Mouse (Mus musculus) forebrain, embryonic 16.5 days (tissue): ENCODE data around the gene Zfp446. TPM values are rescaled to one million over a fixed set of nuclear protein-coding genes. Genes with fewer than 3 reads are reported as not detected.

Experiments
- ATAC-seq: fragments of 200-750 bp; cut with Nextera tagmentation; 2 replicates; pipeline ENCODE4 v1.8.0; 2017; ENCODE audit warnings: mild to moderate bottlenecking, moderate library complexity
- H3K27ac ChIP-seq: fragments of 300-500 bp; sonication (generic); 2 replicates; pipeline ENCODE4 v1.5.1; 2014; ENCODE audit warnings: low read length, control low read depth
- H3K27me3 ChIP-seq: fragments of 300-500 bp; sonication (generic); replicated peaks from 2 replicates; pipeline ENCODE4 v1.6.1; 2014; ENCODE audit warnings: low read length; ENCODE audit not compliant: control insufficient read depth, insufficient read depth
- H3K36me3 ChIP-seq: fragments of 300-500 bp; sonication (generic); 2 replicates; pipeline ENCODE4 v1.6.1; 2014; ENCODE audit not compliant: control insufficient read depth, insufficient read depth
- H3K4me1 ChIP-seq: fragments of 300-500 bp; sonication (generic); replicated peaks from 2 replicates; pipeline ENCODE4 v1.6.1; 2014; ENCODE audit warnings: low read length; ENCODE audit not compliant: control insufficient read depth, insufficient read depth
- H3K4me2 ChIP-seq: fragments of 300-500 bp; sonication (generic); 2 replicates; pipeline ENCODE4 v1.6.1; 2014; ENCODE audit warnings: mild to moderate bottlenecking, low read length, control low read depth
- H3K4me3 ChIP-seq: fragments of 300-500 bp; sonication (generic); replicated peaks from 2 replicates; pipeline ENCODE4 v1.5.1; 2014; ENCODE audit warnings: mild to moderate bottlenecking, low read length, control low read depth
- H3K9ac ChIP-seq: fragments of 300-500 bp; sonication (generic); replicated peaks from 2 replicates; pipeline ENCODE4 v1.6.1; 2014; ENCODE audit warnings: low read depth, low read length, control low read depth
- H3K9me3 ChIP-seq: fragments of 300-500 bp; sonication (generic); 2 replicates; pipeline ENCODE4 v1.6.1; 2016; ENCODE audit warnings: low read length; ENCODE audit not compliant: control insufficient read depth
- WGBS: fragments of 180-500 bp; shearing (Covaris S2); extraction: QIAGEN DNeasy Blood & Tissue Kit; methylation state at CpG from one replicate; pipeline ENCODE4 v1.1.7; 2014; 5-methylcytosine and 5-hydroxymethylcytosine counted together
- polyA plus RNA-seq: library from polyadenylated mRNA; unstranded; fragments of >200 nt; fragmentation: Nextera tagmentation; extraction: Ambion mirVana; gene quantifications from 2 replicates; pipeline ENCODE4 v1.2.1, GENCODE M21; 2015

Zfp446 gene
- polyA plus RNA-seq, 1 experiment from 2014 or later: 13.0 TPM

DNA sequence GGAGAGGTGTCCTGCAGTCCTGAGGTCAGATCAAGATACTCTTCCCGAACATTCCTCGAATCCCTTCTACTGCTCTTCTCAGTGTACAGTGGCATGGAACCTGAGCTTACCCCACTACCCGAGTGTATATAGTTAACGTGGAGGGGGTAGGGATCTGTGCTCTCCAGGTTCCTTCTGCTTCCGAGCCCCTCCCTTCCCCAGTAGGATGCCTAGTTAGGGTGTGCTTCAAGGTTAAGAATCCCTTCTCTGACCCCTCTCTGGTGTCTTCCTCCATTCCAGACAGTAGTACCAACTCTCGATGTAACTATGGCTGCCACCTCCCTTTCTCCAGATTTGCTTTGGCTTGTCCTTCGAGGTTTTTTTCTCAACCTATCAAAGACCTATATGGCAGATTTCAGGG is 2.6 kb downstream of the Zfp446 start:
- no peak overlapping the region for H3K4me3 ChIP-seq
- ATAC-seq: no peak
- no peak overlapping the region for H3K9ac ChIP-seq
- no peak overlapping the region for H3K4me2 ChIP-seq
- H3K27me3 ChIP-seq: no peaks in the 10 kb centered on the region
- WGBS: 92% methylated on average over 7 of the region's 7 CpGs
- no peaks in the 10 kb centered on the region for H3K9me3 ChIP-seq
- H3K36me3 ChIP-seq: no peaks in the 10 kb centered on the region
- H3K27ac ChIP-seq: no peak overlapping the region
- H3K4me1 ChIP-seq: peaks cover 11% of the 10 kb centered on the region

DNA sequence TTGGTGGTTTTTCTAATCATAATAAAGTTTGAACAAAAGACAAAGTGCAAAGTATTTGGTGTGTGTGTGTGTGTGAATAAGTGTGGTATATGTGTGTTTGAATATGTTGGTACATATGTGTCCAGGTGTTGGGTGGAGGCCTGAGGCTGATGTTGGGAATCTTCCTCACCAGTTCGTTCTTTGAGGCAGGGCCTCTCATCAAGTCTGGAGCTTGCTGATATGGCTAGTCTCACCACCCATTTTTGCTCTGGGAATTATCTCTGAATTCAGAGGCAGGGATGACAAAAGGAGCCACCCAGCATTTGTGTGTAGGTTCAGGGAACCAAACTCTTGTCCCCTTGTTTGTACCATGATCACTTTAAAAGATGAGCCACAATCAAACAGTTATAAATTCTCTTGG is 8.1 kb downstream of the Zfp446 start:
- Histone ChIP-seq H3K4me2 (no peak overlapping the region), H3K27me3 (no peaks in the 10 kb centered on the region), H3K9ac (no peak overlapping the region), H3K4me1 (no peaks in the 10 kb centered on the region), H3K27ac (no peak overlapping the region), H3K4me3 (no peak overlapping the region), H3K9me3 (no peaks in the 10 kb centered on the region), H3K36me3 (no peaks in the 10 kb centered on the region)
- 83% methylated on average over 1 of the region's 1 CpGs for WGBS
- no peak for ATAC-seq

DNA sequence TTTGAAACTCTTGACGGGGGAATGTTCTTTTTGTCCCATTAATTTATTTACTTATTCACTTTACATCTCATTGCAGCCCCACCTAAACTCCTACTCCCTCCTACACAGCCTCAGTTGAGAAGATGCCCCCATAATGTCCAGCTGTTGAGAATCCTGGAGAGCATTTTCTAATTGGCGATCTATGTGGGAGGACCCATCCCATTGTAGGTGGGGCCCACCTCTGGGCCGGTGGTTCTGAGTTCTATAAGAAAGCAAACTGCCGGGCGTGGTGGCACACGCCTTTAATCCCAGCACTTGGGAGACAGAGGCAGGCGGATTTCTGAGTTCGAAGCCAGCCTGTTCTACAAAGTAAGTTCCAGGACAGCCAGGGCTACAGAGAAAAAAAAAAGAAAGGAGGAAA is 9.3 kb downstream of the Zfp446 start:
- Histone ChIP-seq H3K27ac (no peak overlapping the region), H3K27me3 (0 out of 2 replicates have a peak, but pooled peaks cover 2% of the 10 kb centered on the region), H3K4me2 (no peak overlapping the region), H3K9ac (no peak overlapping the region), H3K4me1 (no peaks in the 10 kb centered on the region), H3K36me3 (no peaks in the 10 kb centered on the region), H3K9me3 (no peaks in the 10 kb centered on the region), H3K4me3 (no peak overlapping the region)
- no peak for ATAC-seq
- WGBS: 79% methylated on average over 8 of the region's 8 CpGs

GRCm38 (mm10) chr7:12987409-12988189 is 10.0 kb downstream of the Zfp446 start:
- H3K27me3 ChIP-seq: 0 out of 2 replicates have a peak, but pooled peaks cover 2% of the 10 kb centered on the region
- H3K4me1 ChIP-seq: no peaks in the 10 kb centered on the region
- 87% methylated on average over 8 of the region's 8 CpGs for WGBS
- no peak overlapping the region for H3K4me2 ChIP-seq
- no peak for ATAC-seq
- H3K27ac ChIP-seq: no peak overlapping the region
- no peaks in the 10 kb centered on the region for H3K36me3 ChIP-seq
- no peaks in the 10 kb centered on the region for H3K9me3 ChIP-seq
- no peak overlapping the region for H3K4me3 ChIP-seq
- H3K9ac ChIP-seq: no peak overlapping the region

DNA sequence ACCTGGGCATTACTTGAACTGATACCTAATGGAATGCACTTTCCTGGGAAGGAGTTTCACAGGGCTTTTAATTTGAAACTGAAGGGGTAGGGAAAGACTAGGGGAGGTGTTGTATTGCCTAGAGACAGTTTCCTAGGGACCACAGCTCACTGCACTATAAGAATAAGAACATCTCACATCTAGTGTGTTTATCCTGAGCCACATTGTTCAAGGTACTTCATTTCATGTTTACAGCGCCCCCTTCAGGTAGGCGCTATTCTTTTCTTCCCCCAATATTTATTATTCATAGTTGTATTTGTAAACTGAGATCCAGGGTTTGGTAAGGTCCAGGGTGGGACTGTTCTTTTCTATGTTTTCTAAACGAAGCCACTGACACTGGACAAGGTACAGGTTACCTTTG is 14.6 kb downstream of the Zfp446 start:
- Histone ChIP-seq H3K27ac (no peak overlapping the region), H3K9ac (no peak overlapping the region), H3K9me3 (no peaks in the 10 kb centered on the region), H3K27me3 (0 out of 2 replicates have a peak, but pooled peaks cover 2% of the 10 kb centered on the region), H3K4me1 (no peaks in the 10 kb centered on the region), H3K4me3 (no peak overlapping the region), H3K36me3 (no peaks in the 10 kb centered on the region), H3K4me2 (no peak overlapping the region)
- 5% methylated on average over 3 of the region's 3 CpGs for WGBS
- no peak for ATAC-seq

DNA sequence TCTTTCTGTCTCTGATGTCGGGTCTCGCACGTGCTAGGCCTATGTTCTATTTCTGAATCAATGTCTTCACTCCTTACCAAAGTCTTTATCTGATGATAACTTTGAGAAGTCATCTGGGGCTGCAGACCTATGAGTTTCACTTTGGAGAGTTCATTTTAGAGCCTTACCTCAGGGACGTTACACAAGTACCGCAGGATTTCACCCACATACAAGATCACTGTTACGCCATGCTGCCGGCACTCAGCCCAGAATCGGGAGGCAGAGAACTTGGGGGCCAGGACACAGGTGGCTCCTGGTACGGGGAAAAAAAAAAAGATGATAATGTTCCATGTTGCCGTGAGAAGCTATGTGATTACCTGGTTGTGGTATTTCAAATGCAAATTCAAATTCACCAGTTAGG is 15.5 kb downstream of the Zfp446 start:
- Histone ChIP-seq H3K27ac (no peak overlapping the region), H3K9me3 (no peaks in the 10 kb centered on the region), H3K36me3 (no peaks in the 10 kb centered on the region), H3K27me3 (0 out of 2 replicates have a peak, but pooled peaks cover 2% of the 10 kb centered on the region), H3K4me2 (no peak overlapping the region), H3K9ac (no peak overlapping the region), H3K4me1 (no peaks in the 10 kb centered on the region), H3K4me3 (no peak overlapping the region)
- ATAC-seq: no peak
- WGBS: 88% methylated on average over 10 of the region's 10 CpGs

DNA sequence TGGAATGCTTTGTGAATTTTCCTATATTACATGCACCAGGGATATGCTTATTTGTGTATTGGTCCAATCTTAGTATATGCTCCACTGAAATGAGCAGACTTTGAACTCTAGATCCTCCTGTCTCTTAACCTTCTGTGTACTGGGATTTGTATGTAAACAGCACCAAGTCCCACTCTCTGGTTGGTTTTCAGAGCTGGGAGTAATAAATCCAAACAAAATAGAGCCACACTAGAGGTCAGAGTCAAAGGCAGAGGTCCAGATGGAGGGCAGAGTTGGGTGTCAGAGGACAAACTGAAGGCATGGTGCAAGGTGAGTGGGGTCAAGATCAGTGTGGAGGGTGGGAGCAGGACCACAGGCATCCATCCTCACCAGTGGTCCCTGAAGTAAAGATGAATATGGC is 18.2 kb downstream of the Zfp446 start:
- ATAC-seq: no peak
- H3K27me3 ChIP-seq: 0 out of 2 replicates have a peak, but pooled peaks cover 2% of the 10 kb centered on the region

GRCm38 (mm10) chr7:12997230-12997629 is 19.6 kb downstream of the Zfp446 start:
- H3K9ac ChIP-seq: no peak overlapping the region
- H3K36me3 ChIP-seq: no peaks in the 10 kb centered on the region
- H3K27me3 ChIP-seq: no peaks in the 10 kb centered on the region
- H3K27ac ChIP-seq: no peak overlapping the region
- no peak for ATAC-seq
- no peak overlapping the region for H3K4me3 ChIP-seq
- WGBS: 70% methylated on average over 5 of the region's 5 CpGs
- H3K4me1 ChIP-seq: no peaks in the 10 kb centered on the region
- no peaks in the 10 kb centered on the region for H3K9me3 ChIP-seq
- H3K4me2 ChIP-seq: no peak overlapping the region

More for the DNA sequence above, 18.2 kb downstream of the Zfp446 start:
- Histone ChIP-seq H3K9ac (no peak overlapping the region), H3K4me3 (no peak overlapping the region), H3K4me1 (no peaks in the 10 kb centered on the region), H3K9me3 (no peaks in the 10 kb centered on the region), H3K36me3 (no peaks in the 10 kb centered on the region), H3K27ac (no peak overlapping the region), H3K4me2 (no peak overlapping the region)

DNA sequence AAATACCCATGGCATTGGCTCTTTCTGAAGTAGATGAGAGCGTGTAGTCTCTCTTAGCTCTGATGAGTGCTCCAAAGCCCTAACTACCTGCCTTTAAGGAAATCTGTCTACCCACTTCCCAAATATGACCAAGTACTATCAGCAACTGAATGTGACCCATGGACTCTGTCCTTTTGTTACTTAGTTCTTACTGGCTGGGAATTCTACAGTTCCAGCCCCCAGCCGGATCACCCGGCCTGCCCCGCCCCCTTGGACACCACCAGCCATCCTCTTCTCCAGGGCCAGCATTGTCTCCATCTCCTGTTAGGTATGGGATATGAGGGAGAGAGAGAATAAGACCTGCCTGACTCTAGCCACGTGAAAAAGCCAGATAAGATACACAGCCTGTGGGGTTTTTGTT is 20.4 kb downstream of the Zfp446 start, which contains the start of gene Slc27a5:
Gene Slc27a5, minus strand, starts transcription at position 140 of the 400 bp plus-strand sequence.
- ATAC-seq: no peak
- Histone ChIP-seq H3K9ac (no peak within 1 kb of the TSS), H3K27ac (no peak within 1 kb of the TSS), H3K4me1 (no peaks in the 10 kb centered on the region), H3K4me3 (no peak within 1 kb of the TSS), H3K36me3 (no peaks in the 10 kb centered on the region), H3K4me2 (no peak within 1 kb of the TSS), H3K27me3 (no peaks in the 10 kb centered on the region), H3K9me3 (no peaks in the 10 kb centered on the region)
- WGBS: 85% methylated on average over 5 of the region's 5 CpGs
